Mouse (Mus musculus): ENCODE data around the gene Cd200r1.
A peak's percentile ranks its signal among the peaks of the same experiment; 100 is the strongest.
"Not testable (repeated sequence)": the region's sequence is repeated elsewhere in the genome, so short reads cannot be mapped to it uniquely, and the experiment has no call there.

Gene Cd200r1

DNA sequence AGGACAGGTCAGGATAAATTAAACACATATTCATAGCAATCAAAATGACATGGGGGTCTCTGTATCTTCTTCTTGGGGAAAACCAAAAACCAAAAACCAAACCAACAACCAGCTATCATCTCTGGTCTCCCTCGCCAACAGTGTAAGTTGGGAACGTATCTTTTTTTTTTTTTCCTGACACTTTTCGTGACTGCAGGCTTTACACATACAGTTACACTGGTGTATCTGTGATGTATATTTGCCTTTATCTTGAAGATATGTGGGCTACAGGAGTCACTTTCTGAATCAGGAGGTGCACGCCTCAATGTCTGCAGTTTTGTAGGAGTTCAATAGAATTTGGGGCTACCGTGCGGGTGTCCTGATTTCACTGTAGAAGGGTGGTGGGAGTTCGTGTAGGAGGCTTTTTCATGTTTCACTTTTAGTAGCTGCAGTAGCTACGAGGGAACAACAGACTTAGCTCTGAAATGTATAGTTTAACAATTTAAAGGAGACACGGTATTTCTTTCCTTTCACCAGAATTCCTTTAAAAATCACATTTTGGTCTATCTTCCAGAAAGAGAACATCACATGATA is 870 bp downstream of the Cd200r1 start:
- DNase-seq (ENCODE audit: low read depth, low spot score): no peak

DNA sequence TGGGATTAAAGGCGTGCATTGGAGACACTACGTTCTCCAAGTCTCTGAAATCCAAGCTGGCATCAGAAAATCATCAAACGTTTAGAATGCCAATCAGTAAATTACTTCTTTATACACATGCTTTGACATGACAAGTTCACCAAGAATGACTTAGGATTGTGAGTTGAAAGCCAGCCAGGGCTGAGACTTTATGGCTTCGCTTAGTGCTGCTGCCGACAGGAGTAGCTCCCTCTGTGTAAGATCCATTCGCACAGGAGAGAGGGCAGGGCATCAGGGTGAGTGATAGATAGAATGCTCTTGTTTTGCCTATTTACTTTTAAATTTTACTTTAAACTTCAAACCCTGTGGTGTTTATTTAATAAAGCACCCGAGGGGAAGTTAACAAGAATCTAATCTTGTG is 2.0 kb downstream of the Cd200r1 start:
- no peak for DNase-seq (ENCODE audit: low read depth, low spot score)

DNA sequence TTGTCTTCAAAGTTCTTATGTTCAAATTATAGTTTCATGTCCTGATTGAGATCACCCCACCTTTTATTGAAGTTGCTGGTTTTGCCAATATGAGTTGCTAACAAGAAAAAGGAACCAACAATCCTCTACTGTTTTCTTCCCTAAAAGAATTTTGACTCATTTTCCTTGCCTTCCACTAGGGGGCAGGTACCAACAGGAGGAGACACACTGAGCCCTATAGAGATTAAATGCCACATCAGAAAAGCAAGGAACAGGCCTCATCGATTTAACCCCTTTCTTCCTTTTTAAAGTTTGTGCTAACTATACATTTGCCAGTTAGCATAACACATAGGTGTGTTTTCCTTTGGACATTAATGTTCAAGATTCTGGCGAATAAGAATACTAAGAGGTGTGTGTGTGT is 2.4 kb downstream of the Cd200r1 start:
- DNase-seq (ENCODE audit: low read depth, low spot score): peak; percentile 75

DNA sequence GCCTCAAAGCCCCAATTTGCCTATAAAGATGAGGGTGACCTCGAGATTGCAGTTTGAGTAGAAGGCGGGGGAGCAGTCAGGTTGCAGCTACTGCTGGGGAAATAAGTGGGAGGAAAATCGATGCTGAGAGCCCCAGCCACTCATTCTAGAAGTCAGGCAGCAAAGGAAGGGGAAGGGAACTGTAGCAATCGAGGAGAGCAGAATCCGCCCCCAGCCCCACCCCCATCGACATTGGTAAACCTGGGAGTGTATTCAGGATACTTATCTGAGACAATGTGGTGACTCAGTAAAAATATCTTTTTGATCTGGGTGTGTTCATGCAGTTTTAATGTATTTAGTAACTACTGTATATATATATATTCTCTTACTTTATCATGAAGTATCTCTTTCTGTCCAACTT is 7.0 kb downstream of the Cd200r1 start:
- DNase-seq (ENCODE audit: low read depth, low spot score): no peak

DNA sequence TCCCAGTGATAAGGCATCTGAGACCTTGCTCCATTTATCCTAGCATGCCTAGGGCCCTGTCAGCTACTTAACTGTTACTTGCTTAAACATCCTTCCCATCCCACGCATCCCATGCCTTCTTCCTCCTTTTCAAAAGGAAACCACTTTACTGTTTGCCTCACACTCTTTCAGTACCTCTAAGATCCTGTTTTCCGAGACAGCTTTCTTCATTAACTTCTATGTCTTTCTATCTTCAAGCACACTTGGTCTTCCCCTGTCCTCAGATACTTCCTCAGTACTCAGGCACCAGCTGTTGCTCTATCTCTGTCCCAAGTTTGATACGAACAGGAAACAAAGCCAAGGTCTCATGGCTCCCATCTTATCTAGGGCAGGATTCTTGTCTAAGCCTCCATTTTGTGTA is 8.1 kb downstream of the Cd200r1 start:
- no peak for DNase-seq (ENCODE audit: low read depth, low spot score)

DNA sequence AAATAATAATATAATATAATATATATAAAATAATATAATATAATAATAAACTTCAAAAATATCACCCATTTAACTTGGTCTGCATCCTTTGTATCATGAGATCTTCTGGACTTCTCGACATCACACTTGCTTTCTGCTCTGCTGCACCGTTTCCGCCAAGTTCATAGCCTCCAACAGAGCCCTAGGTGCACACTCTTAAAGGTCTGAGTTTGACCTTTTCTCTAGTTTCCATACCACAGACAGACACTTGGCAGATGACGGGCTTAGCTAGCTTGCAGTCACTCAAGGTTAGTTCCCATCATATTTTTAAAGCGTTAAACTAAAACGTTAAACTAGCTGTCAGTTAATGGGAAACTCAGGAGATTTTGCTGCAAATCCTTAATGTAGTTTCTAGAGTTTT is 8.7 kb downstream of the Cd200r1 start:
- no peak for DNase-seq (ENCODE audit: low read depth, low spot score)

DNA sequence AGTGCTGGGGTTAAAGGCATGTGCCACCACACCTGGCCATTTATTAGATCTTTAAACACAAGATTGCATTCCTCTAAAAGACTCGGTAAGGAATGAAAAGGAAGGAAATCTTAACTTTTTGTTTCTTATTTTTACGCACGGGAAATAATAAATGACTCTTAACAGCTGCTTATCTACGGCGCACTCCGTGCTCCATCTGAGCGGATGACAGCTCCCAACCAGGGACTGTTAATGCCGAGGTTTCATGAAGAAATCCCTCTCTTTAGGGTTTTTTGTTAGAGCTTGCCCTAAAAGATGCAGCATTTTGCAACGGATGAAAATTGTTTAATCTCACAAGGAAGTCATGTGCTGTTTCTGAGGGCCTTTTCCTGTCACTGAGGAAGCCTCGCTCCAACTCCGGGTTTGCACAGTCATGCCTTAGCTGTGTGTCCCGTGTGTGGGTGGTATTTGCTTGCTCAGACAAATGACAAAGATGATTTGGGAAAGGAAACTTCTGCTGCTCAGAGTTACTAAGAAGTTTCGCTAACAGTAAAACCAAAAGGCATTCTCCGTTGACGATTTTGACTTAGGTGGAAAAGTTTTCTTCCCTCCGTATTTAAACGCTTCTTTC is 13.1 kb downstream of the Cd200r1 start:
- DNase-seq (ENCODE audit: low read depth, low spot score): no peak

DNA sequence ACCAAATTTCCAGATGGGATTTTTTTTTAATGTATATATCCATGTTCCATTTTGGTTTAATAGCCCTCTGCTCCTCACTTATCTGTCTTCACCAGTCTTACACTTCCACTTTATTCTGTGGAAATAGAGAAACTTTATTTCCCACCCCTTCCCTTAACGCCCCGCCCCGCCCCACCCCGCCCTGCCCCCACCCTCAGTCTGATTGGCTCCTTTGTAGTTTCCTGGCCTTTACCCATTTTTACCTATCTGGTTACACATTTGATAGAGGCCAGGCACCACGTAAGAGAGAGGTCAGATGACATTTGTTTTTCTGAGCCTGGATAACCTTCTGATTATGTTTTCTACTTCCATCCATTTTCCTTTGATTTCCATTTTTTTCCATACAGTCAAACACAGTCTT is 14.0 kb downstream of the Cd200r1 start:
- no peak for DNase-seq (ENCODE audit: low read depth, low spot score)

DNA sequence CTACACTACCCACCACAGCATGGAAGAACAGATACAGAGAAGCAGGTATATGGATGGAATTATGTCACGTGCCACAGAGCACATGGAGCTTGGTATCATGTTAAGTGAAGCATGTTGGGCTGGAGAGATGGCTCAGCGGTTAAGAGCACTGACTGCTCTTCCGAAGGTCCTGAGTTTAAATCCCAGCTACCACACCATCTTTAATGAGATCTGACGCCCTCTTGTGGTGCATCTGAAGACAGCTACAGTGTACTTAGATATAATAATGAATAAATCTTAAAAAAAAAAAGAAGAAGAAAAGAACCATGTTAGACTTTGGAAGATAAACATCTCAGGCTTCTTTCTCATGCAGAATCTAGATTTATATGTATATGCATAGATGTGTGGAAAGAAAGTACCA is 15.2 kb downstream of the Cd200r1 start:
- DNase-seq (ENCODE audit: low read depth, low spot score): no peak

DNA sequence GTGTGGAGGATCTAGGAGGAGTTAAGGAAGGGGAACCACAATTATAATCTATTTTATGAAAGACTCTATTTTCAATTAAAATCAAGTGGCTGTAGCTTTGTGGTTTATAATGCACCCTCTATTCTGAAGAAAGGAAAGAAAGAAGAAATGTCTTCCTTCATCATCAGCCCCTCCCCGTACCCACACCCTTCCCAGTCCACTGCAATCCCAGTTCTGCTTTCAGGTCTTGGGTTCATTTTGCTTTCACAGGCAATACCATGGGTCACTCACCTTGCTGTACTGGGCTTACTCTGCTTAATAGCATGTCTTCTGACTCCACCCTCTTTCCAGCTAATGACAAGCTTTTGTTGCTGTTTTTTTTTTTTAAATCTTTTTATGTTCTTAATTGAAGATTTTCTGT is 21.4 kb downstream of the Cd200r1 start:
- no peak for DNase-seq (ENCODE audit: low read depth, low spot score)

DNA sequence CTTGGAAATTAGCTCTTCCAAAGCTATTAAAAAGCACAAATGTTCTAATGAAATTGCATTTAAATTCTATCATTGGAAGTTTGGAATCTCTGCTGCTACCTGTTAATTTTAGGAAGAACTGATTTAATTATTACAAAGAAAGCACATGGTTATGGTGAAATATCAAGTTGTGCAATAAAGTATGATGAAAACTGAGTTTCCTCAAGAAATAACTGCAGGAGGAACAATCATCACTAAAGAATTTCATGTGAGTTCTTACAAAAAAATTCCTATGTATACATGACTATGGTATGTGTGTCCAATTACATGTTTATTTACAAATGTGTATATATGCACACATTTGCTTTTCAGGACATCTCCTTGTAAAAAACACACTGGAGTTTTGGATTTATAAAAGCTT is 28.9 kb downstream of the Cd200r1 start:
- peak; percentile 74 for DNase-seq (ENCODE audit: low read depth, low spot score)

DNA sequence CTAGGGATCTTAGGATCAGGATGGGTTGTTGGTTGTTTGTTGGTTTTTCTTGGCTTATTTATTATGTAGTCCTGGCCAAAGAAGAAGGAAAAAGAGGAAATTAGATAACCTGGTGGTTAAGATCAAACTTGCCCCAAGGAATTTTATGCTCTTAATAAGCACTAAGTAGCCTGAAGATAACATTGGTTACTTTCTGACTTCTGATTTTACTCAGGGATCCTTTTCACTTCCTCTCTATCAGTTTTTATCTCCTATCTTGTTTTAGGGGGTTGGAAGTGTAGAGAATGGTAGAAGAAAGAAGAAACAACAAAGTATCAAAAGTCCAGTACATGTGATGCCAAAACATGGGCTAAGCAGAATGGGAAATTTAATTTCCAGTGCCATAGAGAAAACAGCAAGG is 40.4 kb downstream of the Cd200r1 start:
- no peak for DNase-seq (ENCODE audit: low read depth, low spot score)

DNA sequence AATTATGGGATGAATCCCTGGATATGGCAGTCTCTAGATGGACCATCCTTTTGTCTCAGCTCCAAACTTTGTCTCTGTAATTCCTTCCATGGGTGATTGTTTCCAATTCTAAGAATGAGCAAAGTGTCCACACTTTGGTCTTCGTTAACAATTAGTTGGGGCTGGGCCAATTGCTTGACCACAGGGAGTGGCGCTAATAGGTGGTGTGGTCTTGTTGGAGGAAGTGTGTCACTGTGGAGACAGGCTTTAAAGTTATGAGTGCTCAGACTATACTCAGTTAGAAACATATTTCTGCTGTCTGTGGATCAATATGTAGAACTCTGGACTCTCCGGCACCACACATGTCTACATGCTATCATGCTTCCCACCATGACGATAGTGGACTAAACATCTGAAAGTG is 44.7 kb downstream of the Cd200r1 start:
- DNase-seq (ENCODE audit: low read depth, low spot score): not testable (repeated sequence)

DNA sequence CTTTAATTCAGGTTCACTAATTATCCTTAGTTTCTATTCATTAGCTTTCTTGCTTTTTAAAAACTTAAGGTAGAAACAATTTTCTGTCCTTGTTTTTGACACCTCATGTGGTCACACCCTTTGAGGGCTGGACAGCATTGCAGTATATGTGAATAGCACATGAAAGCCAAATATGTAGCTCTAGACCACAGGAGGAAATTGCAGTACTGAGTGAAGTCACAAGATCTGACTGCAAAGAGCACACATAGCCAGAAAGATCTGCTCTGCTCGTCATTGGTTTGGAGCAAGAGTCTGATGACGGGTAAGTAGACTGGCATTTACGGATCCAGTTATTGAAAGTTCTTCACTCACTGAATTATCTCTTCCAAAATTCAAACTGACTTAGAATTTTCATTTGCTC is 46.0 kb downstream of the Cd200r1 start, which contains the start of gene Cd200r4:
TSS of gene Cd200r4 (plus strand) at position 190 of the 400 bp plus-strand sequence.
- no peak for DNase-seq (ENCODE audit: low read depth, low spot score)

DNA sequence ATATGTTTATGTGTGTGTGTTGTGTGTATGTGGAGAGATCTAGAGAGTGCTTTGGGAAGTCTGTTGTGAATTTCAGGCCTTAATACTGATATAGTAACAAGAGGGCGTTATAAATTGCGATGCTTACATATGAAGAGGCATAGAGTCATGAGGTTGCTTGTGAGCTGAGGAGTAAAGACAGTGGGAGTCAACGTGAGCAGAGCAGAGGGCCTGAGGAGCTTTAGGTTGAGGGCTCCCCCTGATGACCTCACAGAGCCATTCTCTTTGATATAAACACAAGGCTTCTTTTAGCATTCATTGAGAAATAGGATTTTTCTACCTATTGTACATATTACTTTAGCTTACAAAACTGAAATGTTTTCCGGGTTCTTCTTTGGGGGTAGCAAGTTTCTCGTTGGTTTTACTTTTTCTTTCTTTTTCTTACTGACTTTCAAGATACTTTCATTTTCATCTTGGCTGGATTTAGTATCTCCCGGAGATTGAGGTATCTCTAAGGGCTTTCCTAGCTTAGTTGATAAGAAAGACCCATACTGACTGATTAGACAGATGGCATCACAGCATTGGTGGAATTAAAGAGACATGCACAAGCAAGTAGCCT is 47.0 kb downstream of the Cd200r1 start:
- DNase-seq (ENCODE audit: low read depth, low spot score): no peak

DNA sequence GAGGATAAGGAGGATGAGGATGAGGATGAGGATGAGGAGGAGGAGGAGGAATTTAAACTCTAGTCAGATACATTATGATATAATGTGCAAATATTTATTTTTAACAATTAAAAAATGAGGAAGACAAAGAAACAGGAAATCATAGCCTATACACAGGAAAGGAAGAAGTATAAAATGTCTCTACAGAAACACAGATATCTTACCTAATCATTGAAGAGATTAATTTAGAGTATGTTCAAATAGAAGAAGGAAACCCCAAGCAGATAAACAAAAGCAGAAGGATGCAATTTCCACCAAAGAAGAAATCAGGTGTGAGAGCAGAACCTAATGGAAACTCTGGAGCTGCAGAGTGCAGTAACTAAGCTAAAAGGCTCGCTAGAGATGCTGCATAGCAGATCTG is 52.5 kb downstream of the Cd200r1 start:
- no peak for DNase-seq (ENCODE audit: low read depth, low spot score)

DNA sequence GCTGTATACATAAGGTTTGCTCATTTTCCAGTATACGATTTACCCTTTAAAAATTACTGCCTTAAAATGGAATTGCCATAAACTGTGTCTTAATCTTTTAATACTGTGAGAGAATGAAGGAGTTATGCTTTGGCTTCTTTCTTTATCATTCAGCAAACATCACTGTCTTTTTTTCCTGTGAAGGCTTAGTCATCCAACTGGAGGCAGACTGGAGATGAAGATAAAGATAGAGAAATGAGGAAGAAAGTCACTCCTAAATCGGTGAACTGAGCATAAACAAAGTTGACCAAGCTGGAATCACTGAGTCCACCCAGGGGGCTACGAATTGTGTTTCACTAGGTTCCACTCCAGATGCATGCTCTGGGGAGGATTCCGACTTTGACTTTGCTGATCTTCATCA is 55.0 kb downstream of the Cd200r1 start:
- no peak for DNase-seq (ENCODE audit: low read depth, low spot score)

DNA sequence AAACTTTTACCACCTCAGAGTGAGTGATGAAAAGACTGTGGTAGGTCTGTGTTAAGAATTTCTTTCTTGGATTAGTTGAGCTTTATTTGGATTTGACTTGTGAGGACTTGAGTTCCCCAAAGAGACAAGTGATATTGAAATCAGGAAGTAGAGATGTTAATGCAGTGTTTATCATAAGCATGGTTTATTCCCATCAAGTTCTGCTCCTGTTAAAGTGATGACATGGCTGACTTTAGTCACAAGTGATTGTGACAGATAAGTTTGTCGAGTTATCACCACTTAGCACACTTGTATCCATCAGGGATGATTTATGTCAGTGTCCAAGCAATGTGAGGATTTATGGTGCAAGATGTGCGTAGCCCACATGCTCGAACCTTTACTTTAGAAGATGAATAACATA is 66.8 kb downstream of the Cd200r1 start:
- DNase-seq (ENCODE audit: low read depth, low spot score): no peak

DNA sequence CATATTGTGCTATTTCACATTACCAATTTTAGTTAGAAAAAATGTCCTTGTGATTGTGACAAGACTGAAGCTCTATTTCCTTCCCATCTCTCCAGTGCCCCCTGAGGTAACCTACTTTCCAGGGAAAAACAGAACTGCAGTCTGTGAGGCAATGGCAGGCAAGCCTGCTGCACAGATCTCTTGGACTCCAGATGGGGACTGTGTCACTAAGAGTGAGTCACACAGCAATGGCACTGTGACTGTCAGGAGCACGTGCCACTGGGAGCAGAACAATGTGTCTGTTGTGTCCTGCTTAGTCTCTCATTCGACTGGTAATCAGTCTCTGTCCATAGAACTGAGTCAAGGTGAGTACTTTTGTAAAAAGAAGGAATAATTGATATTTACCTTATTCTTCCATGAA is 67.7 kb downstream of the Cd200r1 start:
- not testable (repeated sequence) for DNase-seq (ENCODE audit: low read depth, low spot score)
